Mouse (Mus musculus): ENCODE data around the gene Cog2. TPM values are rescaled to one million over a fixed set of nuclear protein-coding genes. Genes with fewer than 3 reads are reported as not detected.

Cog2 gene
- polyA plus RNA-seq, 1 experiment: 14.2 TPM

DNA sequence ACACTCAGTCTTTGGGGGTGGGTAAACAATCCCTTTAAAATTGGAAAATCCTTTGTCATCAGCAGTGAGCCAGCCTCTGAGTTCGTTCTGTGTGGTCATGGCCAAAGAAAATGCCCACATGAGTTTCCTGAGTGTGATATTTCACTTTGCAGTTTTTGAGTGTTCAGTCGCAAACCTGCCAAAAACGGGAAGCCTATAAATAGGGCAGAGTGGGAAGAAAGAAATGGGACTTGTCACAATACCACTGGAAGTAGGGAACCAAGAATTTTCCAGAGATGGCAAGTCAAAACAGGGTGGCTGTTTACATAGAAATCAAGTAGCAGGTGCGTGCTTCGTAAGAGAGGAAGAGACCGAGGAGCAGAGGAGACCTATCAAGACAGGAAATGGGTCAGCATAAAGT, 4.0 kb upstream of the Cog2 start:
- Histone ChIP-seq H3K36me3 (ENCODE audit: control insufficient read depth, insufficient read depth, low read length) (no peaks in the 10 kb centered on the region), H3K4me1 (ENCODE audit: control insufficient read depth, insufficient read depth, low read length) (peaks cover 5% of the 10 kb centered on the region), H3K27me3 (ENCODE audit: control insufficient read depth, insufficient read depth, low read length) (no peaks in the 10 kb centered on the region), H3K4me3 (ENCODE audit: control insufficient read depth, low read depth, low read length) (no peak overlapping the region), H3K27ac (ENCODE audit: control insufficient read depth, insufficient read depth, low read depth, low read length) (no peak overlapping the region)
- TF ChIP-seq POLR2A (IDR thresholded peaks at IDR 0.05; ENCODE audit: control insufficient read depth, low read depth, low read length): no peak
- no peak for TF ChIP-seq CTCF (IDR thresholded peaks at IDR 0.05; ENCODE audit: control insufficient read depth, insufficient read depth, insufficient replicate concordance, low read depth, low read length)

- Histone ChIP-seq H3K36me3 (ENCODE audit: control insufficient read depth, insufficient read depth, low read length) (no peaks in the 10 kb centered on the region), H3K4me1 (ENCODE audit: control insufficient read depth, insufficient read depth, low read length) (peaks cover 9% of the 10 kb centered on the region), H3K27ac (ENCODE audit: control insufficient read depth, insufficient read depth, low read depth, low read length) (no peak overlapping the region)
These were observed 3.4 kb upstream of the Cog2 start for GRCm38 (mm10) chr8:124517142-124517541.

DNA sequence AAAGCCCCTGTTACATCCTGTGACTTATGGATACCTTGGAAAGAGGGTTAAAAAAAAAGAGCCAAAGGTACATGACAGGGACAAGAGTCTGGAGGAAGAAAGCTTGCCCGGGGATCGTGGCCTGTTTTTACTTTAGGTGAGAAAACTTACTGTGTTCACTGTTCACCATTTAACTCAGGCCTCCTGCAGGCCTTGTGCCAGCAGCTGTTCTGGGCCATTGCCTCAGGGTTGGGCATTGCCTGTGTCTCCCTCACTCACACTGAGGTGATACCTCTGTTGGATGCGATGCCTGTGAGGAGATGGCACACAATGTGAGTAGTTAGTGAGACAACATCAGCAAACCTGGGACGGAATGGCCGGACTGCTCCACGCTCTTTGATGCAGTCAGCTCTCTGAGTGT, 1.4 kb downstream of the Cog2 start:
- peaks cover 1% of the 10 kb centered on the region; the same call in 1 of the 2 replicates for H3K36me3 ChIP-seq (ENCODE audit: control insufficient read depth, insufficient read depth, low read length)
- peaks cover 9% of the 10 kb centered on the region for H3K4me1 ChIP-seq (ENCODE audit: control insufficient read depth, insufficient read depth, low read length)
- no peak for TF ChIP-seq CTCF (IDR thresholded peaks at IDR 0.05; ENCODE audit: control insufficient read depth, insufficient read depth, insufficient replicate concordance, low read depth, low read length)
- TF ChIP-seq POLR2A (IDR thresholded peaks at IDR 0.05; ENCODE audit: control insufficient read depth, low read depth, low read length): no peak
- no peaks in the 10 kb centered on the region for H3K27me3 ChIP-seq (ENCODE audit: control insufficient read depth, insufficient read depth, low read length)
- no peak overlapping the region for H3K27ac ChIP-seq (ENCODE audit: control insufficient read depth, insufficient read depth, low read depth, low read length)
- H3K4me3 ChIP-seq (ENCODE audit: control insufficient read depth, low read depth, low read length): no peak overlapping the region

More at GRCm38 (mm10) chr8:124517142-124517541, 3.4 kb upstream of the Cog2 start:
- no peak overlapping the region for H3K4me3 ChIP-seq (ENCODE audit: control insufficient read depth, low read depth, low read length)
- TF ChIP-seq POLR2A (IDR thresholded peaks at IDR 0.05; ENCODE audit: control insufficient read depth, low read depth, low read length): no peak
- H3K27me3 ChIP-seq (ENCODE audit: control insufficient read depth, insufficient read depth, low read length): no peaks in the 10 kb centered on the region

- H3K27me3 ChIP-seq (ENCODE audit: control insufficient read depth, insufficient read depth, low read length): no peaks in the 10 kb centered on the region
- H3K4me1 ChIP-seq (ENCODE audit: control insufficient read depth, insufficient read depth, low read length): peaks cover 4% of the 10 kb centered on the region
- TF ChIP-seq POLR2A (IDR thresholded peaks at IDR 0.05; ENCODE audit: control insufficient read depth, low read depth, low read length) (no peak), CTCF (IDR thresholded peaks at IDR 0.05; ENCODE audit: control insufficient read depth, insufficient read depth, insufficient replicate concordance, low read depth, low read length) (no peak)
- H3K36me3 ChIP-seq (ENCODE audit: control insufficient read depth, insufficient read depth, low read length): peaks cover 1% of the 10 kb centered on the region; the same call in 1 of the 2 replicates
- H3K4me3 ChIP-seq (ENCODE audit: control insufficient read depth, low read depth, low read length): no peak overlapping the region
- H3K27ac ChIP-seq (ENCODE audit: control insufficient read depth, insufficient read depth, low read depth, low read length): no peak overlapping the region
These were observed 5.7 kb downstream of the Cog2 start for GRCm38 (mm10) chr8:124526261-124526660.

- Histone ChIP-seq H3K27ac (ENCODE audit: control insufficient read depth, insufficient read depth, low read depth, low read length) (no peak overlapping the region), H3K36me3 (ENCODE audit: control insufficient read depth, insufficient read depth, low read length) (peaks cover 1% of the 10 kb centered on the region; the same call in 1 of the 2 replicates), H3K4me3 (ENCODE audit: control insufficient read depth, low read depth, low read length) (no peak overlapping the region), H3K4me1 (ENCODE audit: control insufficient read depth, insufficient read depth, low read length) (no peaks in the 10 kb centered on the region; the same call in 1 of the 2 replicates), H3K27me3 (ENCODE audit: control insufficient read depth, insufficient read depth, low read length) (no peaks in the 10 kb centered on the region)
- TF ChIP-seq POLR2A (IDR thresholded peaks at IDR 0.05; ENCODE audit: control insufficient read depth, low read depth, low read length): no peak
- TF ChIP-seq CTCF (IDR thresholded peaks at IDR 0.05; ENCODE audit: control insufficient read depth, insufficient read depth, insufficient replicate concordance, low read depth, low read length): no peak
These were observed 9.5 kb downstream of the Cog2 start for GRCm38 (mm10) chr8:124530076-124530475.

- no peak overlapping the region for H3K4me3 ChIP-seq (ENCODE audit: control insufficient read depth, low read depth, low read length)
- no peaks in the 10 kb centered on the region; the same call in 1 of the 2 replicates for H3K4me1 ChIP-seq (ENCODE audit: control insufficient read depth, insufficient read depth, low read length)
- peaks cover 1% of the 10 kb centered on the region; the same call in 1 of the 2 replicates for H3K36me3 ChIP-seq (ENCODE audit: control insufficient read depth, insufficient read depth, low read length)
- H3K27ac ChIP-seq (ENCODE audit: control insufficient read depth, insufficient read depth, low read depth, low read length): no peak overlapping the region
- H3K27me3 ChIP-seq (ENCODE audit: control insufficient read depth, insufficient read depth, low read length): no peaks in the 10 kb centered on the region
- TF ChIP-seq CTCF (IDR thresholded peaks at IDR 0.05; ENCODE audit: control insufficient read depth, insufficient read depth, insufficient replicate concordance, low read depth, low read length): no peak
- no peak for TF ChIP-seq POLR2A (IDR thresholded peaks at IDR 0.05; ENCODE audit: control insufficient read depth, low read depth, low read length)
These were observed 10.0 kb downstream of the Cog2 start for GRCm38 (mm10) chr8:124530556-124530955.

- no peak overlapping the region for H3K27ac ChIP-seq (ENCODE audit: control insufficient read depth, insufficient read depth, low read depth, low read length)
- H3K36me3 ChIP-seq (ENCODE audit: control insufficient read depth, insufficient read depth, low read length): no peaks in the 10 kb centered on the region
- no peak for TF ChIP-seq CTCF (IDR thresholded peaks at IDR 0.05; ENCODE audit: control insufficient read depth, insufficient read depth, insufficient replicate concordance, low read depth, low read length)
- no peak for TF ChIP-seq POLR2A (IDR thresholded peaks at IDR 0.05; ENCODE audit: control insufficient read depth, low read depth, low read length)
- no peaks in the 10 kb centered on the region; the same call in 1 of the 2 replicates for H3K4me1 ChIP-seq (ENCODE audit: control insufficient read depth, insufficient read depth, low read length)
- no peak overlapping the region for H3K4me3 ChIP-seq (ENCODE audit: control insufficient read depth, low read depth, low read length)
- no peaks in the 10 kb centered on the region for H3K27me3 ChIP-seq (ENCODE audit: control insufficient read depth, insufficient read depth, low read length)
These were observed 10.4 kb downstream of the Cog2 start for GRCm38 (mm10) chr8:124530996-124531395.

GRCm38 (mm10) chr8:124532626-124533025, 12.1 kb downstream of the Cog2 start:
- TF ChIP-seq CTCF (IDR thresholded peaks at IDR 0.05; ENCODE audit: control insufficient read depth, insufficient read depth, insufficient replicate concordance, low read depth, low read length): no peak
- no peak for TF ChIP-seq POLR2A (IDR thresholded peaks at IDR 0.05; ENCODE audit: control insufficient read depth, low read depth, low read length)
- Histone ChIP-seq H3K4me1 (ENCODE audit: control insufficient read depth, insufficient read depth, low read length) (no peaks in the 10 kb centered on the region; the same call in 1 of the 2 replicates), H3K27me3 (ENCODE audit: control insufficient read depth, insufficient read depth, low read length) (no peaks in the 10 kb centered on the region), H3K36me3 (ENCODE audit: control insufficient read depth, insufficient read depth, low read length) (no peaks in the 10 kb centered on the region), H3K27ac (ENCODE audit: control insufficient read depth, insufficient read depth, low read depth, low read length) (no peak overlapping the region), H3K4me3 (ENCODE audit: control insufficient read depth, low read depth, low read length) (no peak overlapping the region)
